In genomic region chr9:106600546-106600945, GRCm38 (mm10) we compare ENCODE assay signal across 10 mouse cellular contexts. TPM values are rescaled to one million over a fixed set of nuclear protein-coding genes. Genes with fewer than 3 reads are reported as not detected.
A peak's percentile ranks its signal among the peaks of the same experiment; 100 is the strongest.
DNase-seq lines count a peak whose midpoint lies in the region; ATAC-seq and TF ChIP-seq lines count a peak whose summit lies in the region.
"Had no signal": no experiment of that assay in that cellular context is flagged by ENCODE, and none has a peak within 500 bp of the region (broad histone marks: within the 10 kb centered on the region; RNA-seq: fewer than 3 reads in every experiment).

No protein-coding gene starts in this region.

- peak; percentile 78 for TF ChIP-seq CTCF in liver, adult 2 months (IDR thresholded peaks at IDR 0.05; ENCODE audit: low read depth, low read length)
- TF ChIP-seq CTCF in brain, embryonic 14.5 days (IDR thresholded peaks at IDR 0.05; ENCODE audit: borderline replicate concordance, extremely low read depth, insufficient read depth, insufficient read length): peak; percentile 84

- no peak overlapping the region for H3K27ac ChIP-seq in liver, adult 2 months (replicated peaks; ENCODE audit: insufficient read depth, low read depth, low read length)
- H3K27ac ChIP-seq in liver, embryonic 11.5 days (ENCODE audit: low read depth, low read length): no peak overlapping the region
- H3K27ac ChIP-seq: heart, embryonic 15.5 days had no signal

- no peak overlapping the region for H3K9ac ChIP-seq in liver, adult 2 months (ENCODE audit: low read depth, low read length)
- H3K9ac ChIP-seq in liver, embryonic 11.5 days (ENCODE audit: low read depth, low read length): no peak overlapping the region
- H3K9ac ChIP-seq: heart, embryonic 15.5 days had no signal

- no peak overlapping the region for H3K4me3 ChIP-seq in liver, adult 2 months (ENCODE audit: insufficient read depth, low read depth, low read length)
- no peak overlapping the region for H3K4me3 ChIP-seq in liver, embryonic 11.5 days (ENCODE audit: low read depth, low read length)
- H3K4me3 ChIP-seq: heart, embryonic 15.5 days had no signal

- intact Hi-C loops in left cerebral cortex, postnatal 25 days (cut with DNase I): loop anchor here (2.0 to 10.0 kb wide), 3 partner anchors 52 to 214 kb away; no protein-coding TSS in a partner anchor

- TF ChIP-seq POLR2A in liver, adult 2 months (IDR thresholded peaks at IDR 0.05; ENCODE audit: extremely low read depth, insufficient read depth, low read length): no peak
- TF ChIP-seq POLR2A in brain, embryonic 14.5 days (IDR thresholded peaks at IDR 0.05; ENCODE audit: borderline replicate concordance, extremely low read depth, insufficient read depth, insufficient read length, poor library complexity, severe bottlenecking): no peak

- WGBS in liver, adult 2 months: 16% methylated on average over 8 of the region's 8 CpGs
- 24% methylated on average over 8 of the region's 8 CpGs for WGBS in liver, embryonic 11.5 days

- ATAC-seq in liver, embryonic 11.5 days (replicated peaks; ENCODE audit: low FRiP score): no peak
- ATAC-seq in monocyte, adult 5-6 weeks (replicated peaks; ENCODE audit: insufficient number of reproducible peaks, low FRiP score, low TSS enrichment, poor library complexity, severe bottlenecking): no peak

- no peaks in the 10 kb centered on the region for H3K4me1 ChIP-seq in liver, adult 2 months (ENCODE audit: control insufficient read depth, insufficient read depth, low read length)
- H3K4me1 ChIP-seq in liver, embryonic 11.5 days (replicated peaks; ENCODE audit: control insufficient read depth, insufficient read depth, low read length): no peaks in the 10 kb centered on the region

- H3K4me2 ChIP-seq in liver, embryonic 11.5 days: no peak overlapping the region
- H3K4me2 ChIP-seq: heart, embryonic 15.5 days had no signal

- H3K27me3 ChIP-seq in liver, adult 2 months (ENCODE audit: control insufficient read depth, insufficient read depth, low read length): no peaks in the 10 kb centered on the region
- no peaks in the 10 kb centered on the region for H3K27me3 ChIP-seq in liver, embryonic 11.5 days (replicated peaks; ENCODE audit: control insufficient read depth, insufficient read depth, low read length)
- H3K27me3 ChIP-seq: heart, embryonic 15.5 days had no signal

- H3K79me2 ChIP-seq in liver, adult 2 months (ENCODE audit: control insufficient read depth, insufficient read depth, low read length): no peaks in the 10 kb centered on the region

- H3K9me3 ChIP-seq in liver, embryonic 11.5 days (ENCODE audit: control insufficient read depth, low read length): no peaks in the 10 kb centered on the region
- H3K9me3 ChIP-seq: heart, embryonic 15.5 days had no signal

- no peaks in the 10 kb centered on the region for H3K36me3 ChIP-seq in liver, adult 2 months (ENCODE audit: control insufficient read depth, insufficient read depth, low read length)
- H3K36me3 ChIP-seq in liver, embryonic 11.5 days (ENCODE audit: control insufficient read depth, insufficient read depth, low read length): no peaks in the 10 kb centered on the region
- H3K36me3 ChIP-seq: heart, embryonic 15.5 days had no signal

- DNase-seq in liver, adult 2 months (ENCODE audit: extremely low read depth, low read depth, low spot score): peak; percentile 54
- DNase-seq in liver, embryonic 11.5 days (ENCODE audit: low spot score): no peak
- peak; percentile 17 for DNase-seq in Muller cell, postnatal 12 days (ENCODE audit: inconsistent ontology term)
- peak; percentile 85 for DNase-seq in brain, embryonic 14.5 days (ENCODE audit: low read depth)
- DNase-seq in frontal cortex, postnatal 36 days (ENCODE audit: low spot score in 2 of 2): peak; percentile 37 to 71
- DNase-seq in left cerebral cortex, postnatal 25 days (ENCODE audit: low spot score in 2 of 2): peak; percentile 65 to 78
- DNase-seq in retina, postnatal 1 day: peak; percentile 75

RNA-seq across cellular contexts. Expression of gene Iqcf6, which starts 25.8 kb away (rescaled TPM):
- total RNA-seq in liver, adult 2 months (2014; rRNA removed): not detected in 2 replicates
- polyA plus RNA-seq in liver, adult 2 months (2012; rRNA removed): not detected in 2 replicates
- not detected in 2 replicates for polyA plus RNA-seq in liver, embryonic 11.5 days (2014; fragmentation: Nextera tagmentation; extraction: Ambion mirVana)
- not detected in 2 replicates for polyA plus RNA-seq in brain, embryonic 14.5 days (2012; rRNA removed)
- total RNA-seq in left cerebral cortex, postnatal 25 days (2021): not detected
- total RNA-seq in monocyte, adult 5-6 weeks (2017): not detected in 3 replicates
- polyA plus RNA-seq: heart, embryonic 15.5 days; neural tube, embryonic 14.5 days had no signal

RNA-seq across cellular contexts. Expression of gene Iqcf4, which starts 29.8 kb away (rescaled TPM):
- not detected in 2 replicates for total RNA-seq in liver, adult 2 months (2014; rRNA removed)
- not detected in 2 replicates for polyA plus RNA-seq in liver, adult 2 months (2012; rRNA removed)
- not detected in 2 replicates for polyA plus RNA-seq in liver, embryonic 11.5 days (2014; fragmentation: Nextera tagmentation; extraction: Ambion mirVana)
- not detected in 2 replicates for polyA plus RNA-seq in brain, embryonic 14.5 days (2012; rRNA removed)
- total RNA-seq in left cerebral cortex, postnatal 25 days (2021): not detected
- total RNA-seq in monocyte, adult 5-6 weeks (2017): not detected in 3 replicates
- polyA plus RNA-seq: heart, embryonic 15.5 days; neural tube, embryonic 14.5 days had no signal

RNA-seq across cellular contexts. Expression of gene Iqcf3, which starts 39.1 kb away (rescaled TPM):
- not detected in 2 replicates for total RNA-seq in liver, adult 2 months (2014; rRNA removed)
- polyA plus RNA-seq in liver, adult 2 months (2012; rRNA removed): not detected in 2 replicates
- not detected in 2 replicates for polyA plus RNA-seq in liver, embryonic 11.5 days (2014; fragmentation: Nextera tagmentation; extraction: Ambion mirVana)
- polyA plus RNA-seq in brain, embryonic 14.5 days (2012; rRNA removed): not detected in 2 replicates
- not detected for total RNA-seq in left cerebral cortex, postnatal 25 days (2021)
- total RNA-seq in monocyte, adult 5-6 weeks (2017): 6.7 TPM in 1 of 3 replicates, not detected in the others
- polyA plus RNA-seq: heart, embryonic 15.5 days; neural tube, embryonic 14.5 days had no signal

RNA-seq across cellular contexts. Expression of gene Grm2, which starts 55.3 kb away (rescaled TPM):
- total RNA-seq in liver, adult 2 months (2014; rRNA removed): not detected in 2 replicates
- not detected in 2 replicates for polyA plus RNA-seq in liver, adult 2 months (2012; rRNA removed)
- polyA plus RNA-seq in liver, embryonic 11.5 days (2014; fragmentation: Nextera tagmentation; extraction: Ambion mirVana): not detected in 2 replicates
- polyA plus RNA-seq in brain, embryonic 14.5 days (2012; rRNA removed): 11.8 and 13.3 TPM in 2 replicates
- total RNA-seq in left cerebral cortex, postnatal 25 days (2021): 10 to 100 TPM; 54.6 to 56.2 TPM
- total RNA-seq in monocyte, adult 5-6 weeks (2017): not detected in 3 replicates
- polyA plus RNA-seq: heart, embryonic 15.5 days had no signal
